In the genomic region with DNA sequence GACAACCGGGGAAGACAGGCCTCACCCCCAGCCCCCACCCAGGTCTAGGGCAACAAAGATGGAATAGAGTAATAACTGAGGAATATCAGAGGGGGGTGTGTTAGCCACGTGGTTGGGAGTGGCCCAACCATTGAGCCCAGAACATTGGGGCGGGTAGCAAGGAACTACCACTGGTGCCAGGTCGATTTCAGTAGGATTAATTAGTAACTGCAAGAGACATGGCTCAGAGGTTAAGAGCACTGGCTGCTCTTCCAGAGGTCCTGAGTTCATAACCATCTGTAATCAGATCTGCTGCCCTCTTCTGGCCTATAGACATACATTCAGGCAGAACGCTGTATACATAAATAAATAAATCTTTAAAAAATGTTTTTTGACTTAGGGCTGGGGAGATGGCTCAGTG, we compare ENCODE assay signal across 12 mouse cellular contexts. TPM values are rescaled to one million over a fixed set of nuclear protein-coding genes. Genes with fewer than 3 reads are reported as not detected.
DNase-seq lines count a peak whose midpoint lies in the region; ATAC-seq and TF ChIP-seq lines count a peak whose summit lies in the region.
"Had no signal": no experiment of that assay in that cellular context is flagged by ENCODE, and none has a peak within 500 bp of the region (broad histone marks: within the 10 kb centered on the region; RNA-seq: fewer than 3 reads in every experiment).

No protein-coding gene starts in this region.

- H3K4me1 ChIP-seq in liver, adult 2 months (ENCODE audit: control insufficient read depth, insufficient read depth, low read length), result peaks cover 19% of the 10 kb centered on the region
- peaks cover 31% of the 10 kb centered on the region for H3K4me1 ChIP-seq in heart, embryonic 10.5 days

- H3K4me3 ChIP-seq in liver, adult 2 months (ENCODE audit: insufficient read depth, low read depth, low read length), result no peak overlapping the region
- no peak overlapping the region for H3K4me3 ChIP-seq in heart, embryonic 10.5 days
- H3K4me3 ChIP-seq: hindbrain, embryonic 12.5 days had no signal

- TF ChIP-seq POLR2A in liver, adult 2 months (IDR thresholded peaks at IDR 0.05; ENCODE audit: extremely low read depth, insufficient read depth, low read length), result 0 out of 2 replicates have a peak, but pooled peaks have one; percentile 13

- DNase-seq in liver, adult 2 months (ENCODE audit: extremely low read depth, low read depth, low spot score), result peak; percentile 98
- DNase-seq in liver (no peak), NIH3T3 (ENCODE audit: low read depth) (peak; percentile 50)
- peak; percentile 91 for DNase-seq in kidney, adult 9 months
- no peak for DNase-seq in adrenal gland, postnatal 4 days (ENCODE audit: low spot score in 2 of 2)
- DNase-seq in ovary, postnatal 36 days (ENCODE audit: low spot score), result no peak
- DNase-seq in heart, embryonic 10.5 days (ENCODE audit: low spot score), result no peak
- DNase-seq: cerebellum, adult 11-12 months; gastrocnemius, postnatal 25 days had no signal

- no peaks in the 10 kb centered on the region for H3K9me3 ChIP-seq in heart, embryonic 10.5 days
- H3K9me3 ChIP-seq: hindbrain, embryonic 12.5 days had no signal

- H3K79me2 ChIP-seq in liver, adult 2 months (ENCODE audit: control insufficient read depth, insufficient read depth, low read length), result peaks cover 6% of the 10 kb centered on the region; the same call in 1 of the 2 replicates

- 0 out of 2 replicates have a peak, but pooled peaks have one; percentile 25 for ATAC-seq in megakaryocyte-erythroid progenitor cell, adult 5-6 weeks (replicated peaks; ENCODE audit: low FRiP score, low TSS enrichment, poor library complexity, severe bottlenecking)
- ATAC-seq: midbrain, embryonic 16.5 days had no signal

- no peaks in the 10 kb centered on the region for H3K36me3 ChIP-seq in liver, adult 2 months (ENCODE audit: control insufficient read depth, insufficient read depth, low read length)
- H3K36me3 ChIP-seq in heart, embryonic 10.5 days, result peaks cover 5% of the 10 kb centered on the region
- H3K36me3 ChIP-seq: hindbrain, embryonic 12.5 days had no signal

- no peak for TF ChIP-seq CTCF in liver, adult 2 months (IDR thresholded peaks at IDR 0.05; ENCODE audit: low read depth, low read length)

- peak overlapping the region; percentile 97 for H3K27ac ChIP-seq in liver, adult 2 months (replicated peaks; ENCODE audit: insufficient read depth, low read depth, low read length)
- no peak overlapping the region for H3K27ac ChIP-seq in heart, embryonic 10.5 days
- H3K27ac ChIP-seq: hindbrain, embryonic 12.5 days had no signal

- no peaks in the 10 kb centered on the region for H3K27me3 ChIP-seq in liver, adult 2 months (ENCODE audit: control insufficient read depth, insufficient read depth, low read length)
- no peaks in the 10 kb centered on the region for H3K27me3 ChIP-seq in heart, embryonic 10.5 days (ENCODE audit: insufficient read depth, poor library complexity, severe bottlenecking)
- H3K27me3 ChIP-seq: hindbrain, embryonic 12.5 days had no signal

- peak overlapping the region; percentile 59 for H3K9ac ChIP-seq in liver, adult 2 months (ENCODE audit: low read depth, low read length)
- H3K9ac ChIP-seq: hindbrain, embryonic 12.5 days had no signal

- WGBS in liver, adult 2 months, result 12% methylated on average over 5 of the region's 5 CpGs
- 62% methylated on average over 5 of the region's 5 CpGs for WGBS in heart, embryonic 10.5 days

RNA-seq across cellular contexts. Expression of a gene that starts 2.4 kb away (rescaled TPM):
- 0.65 and 2.0 TPM in 2 replicates for total RNA-seq in liver, adult 2 months (2014; rRNA removed)
- polyA plus RNA-seq in liver, adult 2 months (2012; rRNA removed), result 0.82 and 0.92 TPM in 2 replicates
- total RNA-seq in megakaryocyte-erythroid progenitor cell, adult 5-6 weeks (2014; fragmentation: Nextera tagmentation), result 164 and 220 TPM in 2 replicates
- total RNA-seq in megakaryocyte-erythroid progenitor cell, adult 5-6 weeks (2017), result 144 and 182 TPM in 2 replicates
- 10 to 100 TPM; 43.4 to 43.8 TPM for total RNA-seq in adrenal gland, postnatal 4 days (2021)
- 275 and 334 TPM in 2 replicates for polyA plus RNA-seq in heart, embryonic 10.5 days (2016; fragmentation: Nextera tagmentation; extraction: Ambion mirVana)

RNA-seq across cellular contexts. Expression of a gene that starts 13.9 kb away (rescaled TPM):
- total RNA-seq in liver, adult 2 months (2014; rRNA removed), result not detected in 2 replicates
- polyA plus RNA-seq in liver, adult 2 months (2012; rRNA removed), result not detected in 2 replicates
- total RNA-seq in megakaryocyte-erythroid progenitor cell, adult 5-6 weeks (2014; fragmentation: Nextera tagmentation), result not detected in 2 replicates
- total RNA-seq in megakaryocyte-erythroid progenitor cell, adult 5-6 weeks (2017), result not detected in 2 replicates
- total RNA-seq in adrenal gland, postnatal 4 days (2021), result not detected
- polyA plus RNA-seq in heart, embryonic 10.5 days (2016; fragmentation: Nextera tagmentation; extraction: Ambion mirVana), result not detected in 2 replicates
- total RNA-seq: gastrocnemius, postnatal 25 days had no signal
- polyA plus RNA-seq: hindbrain, embryonic 12.5 days; midbrain, embryonic 16.5 days had no signal

RNA-seq across cellular contexts. Expression of a gene that starts 20.7 kb away (rescaled TPM):
- total RNA-seq in liver, adult 2 months (2014; rRNA removed), result 56.9 and 65.1 TPM in 2 replicates
- polyA plus RNA-seq in liver, adult 2 months (2012; rRNA removed), result 45.6 and 69.7 TPM in 2 replicates
- 191 and 266 TPM in 2 replicates for total RNA-seq in megakaryocyte-erythroid progenitor cell, adult 5-6 weeks (2014; fragmentation: Nextera tagmentation)
- 46.7 and 52.5 TPM in 2 replicates for total RNA-seq in megakaryocyte-erythroid progenitor cell, adult 5-6 weeks (2017)
- total RNA-seq in adrenal gland, postnatal 4 days (2021), result 10 to 100 TPM; 78.3 to 82.1 TPM
- polyA plus RNA-seq in heart, embryonic 10.5 days (2016; fragmentation: Nextera tagmentation; extraction: Ambion mirVana), result 124 and 134 TPM in 2 replicates

RNA-seq across cellular contexts. Expression of a gene that starts 20.9 kb away (rescaled TPM):
- total RNA-seq in liver, adult 2 months (2014; rRNA removed), result 119 and 136 TPM in 2 replicates
- 117 and 144 TPM in 2 replicates for polyA plus RNA-seq in liver, adult 2 months (2012; rRNA removed)
- 7.2 and 9.4 TPM in 2 replicates for total RNA-seq in megakaryocyte-erythroid progenitor cell, adult 5-6 weeks (2014; fragmentation: Nextera tagmentation)
- total RNA-seq in megakaryocyte-erythroid progenitor cell, adult 5-6 weeks (2017), result 0.70 and 1.0 TPM in 2 replicates
- 10 to 100 TPM; 18.1 to 21.7 TPM for total RNA-seq in adrenal gland, postnatal 4 days (2021)
- polyA plus RNA-seq in heart, embryonic 10.5 days (2016; fragmentation: Nextera tagmentation; extraction: Ambion mirVana), result 8.8 and 13.5 TPM in 2 replicates

RNA-seq across cellular contexts. Expression of a gene that starts 26.6 kb away (rescaled TPM):
- total RNA-seq in liver, adult 2 months (2014; rRNA removed), result 6.1 and 7.4 TPM in 2 replicates
- polyA plus RNA-seq in liver, adult 2 months (2012; rRNA removed), result 10.0 and 11.4 TPM in 2 replicates
- total RNA-seq in megakaryocyte-erythroid progenitor cell, adult 5-6 weeks (2014; fragmentation: Nextera tagmentation), result 1.8 and 4.9 TPM in 2 replicates
- 2.8 and 3.8 TPM in 2 replicates for total RNA-seq in megakaryocyte-erythroid progenitor cell, adult 5-6 weeks (2017)
- 10 to 100 TPM; 15.1 to 15.6 TPM for total RNA-seq in adrenal gland, postnatal 4 days (2021)
- polyA plus RNA-seq in heart, embryonic 10.5 days (2016; fragmentation: Nextera tagmentation; extraction: Ambion mirVana), result 4.0 and 4.3 TPM in 2 replicates

Comparison
In these comparisons a context has a peak if more than half of its experiments do, and no peak if none do; other contexts are left out.
1. DNase-seq: peak in liver, adult 2 months (single experiment), NIH3T3 (single experiment) and kidney, adult 9 months (single experiment); none in liver (single experiment), adrenal gland, postnatal 4 days (0 of 2), ovary, postnatal 36 days (single experiment) and heart, embryonic 10.5 days (single experiment).
2. RNA of a gene that starts 2.4 kb away (total RNA-seq): 144 to 220 TPM in megakaryocyte-erythroid progenitor cell, adult 5-6 weeks and 43.4 to 43.8 TPM in adrenal gland, postnatal 4 days; 0.65 to 2.0 TPM in liver, adult 2 months; every median in the first group is over 10 times any median in the second.